Mouse (Mus musculus): ENCODE measurements around the gene Sco2.

DNA sequence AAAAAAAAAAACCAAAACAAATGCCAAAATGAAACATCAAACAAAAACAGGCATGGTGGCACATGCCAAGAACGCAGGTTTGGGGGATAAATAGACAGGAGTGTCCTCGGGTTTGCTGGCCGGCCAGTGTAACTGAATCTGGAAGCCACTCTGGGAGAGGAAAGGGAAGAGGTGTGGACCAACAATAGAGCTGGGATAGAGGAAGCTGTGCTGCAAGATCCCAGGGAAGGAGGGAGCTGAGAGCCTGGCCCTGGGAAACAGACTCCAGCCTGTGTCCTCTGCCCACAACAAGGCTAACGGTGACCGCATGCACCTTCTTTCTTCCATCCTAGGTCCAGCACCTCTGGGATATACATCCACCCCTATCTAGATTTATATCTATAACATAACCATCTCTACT, 23.2 kb downstream of the Sco2 start:
- TF ChIP-seq CTCF (conservative IDR thresholded peaks at IDR 0.05 in 1 of 2, IDR thresholded peaks at IDR 0.05 in 1 of 2; ENCODE audit: low read depth in 2 of 2, low read length in 2 of 2) (no peak), ELF1 (IDR thresholded peaks at IDR 0.05; ENCODE audit: low read depth, low read length) (no peak), POLR2A (IDR thresholded peaks at IDR 0.05; ENCODE audit: low read depth, low read length) (no peak), MXI1 (IDR thresholded peaks at IDR 0.05; ENCODE audit: low read depth, low read length) (no peak), JUN (IDR thresholded peaks at IDR 0.05; ENCODE audit: insufficient read depth, low read depth, low read length) (no peak), ZC3H11A (IDR thresholded peaks at IDR 0.05; ENCODE audit: low read depth, low read length) (no peak), MAZ (IDR thresholded peaks at IDR 0.05; ENCODE audit: low read depth, low read length) (no peak), EP300 (IDR thresholded peaks at IDR 0.05; ENCODE audit: low read length) (no peak), MAX (IDR thresholded peaks at IDR 0.05; ENCODE audit: low read length) (no peak), NRF1 (IDR thresholded peaks at IDR 0.05; ENCODE audit: low read depth, low read length) (no peak), ZNF384 (IDR thresholded peaks at IDR 0.05; ENCODE audit: low read depth, low read length) (no peak)
